Mouse (Mus musculus): ENCODE data around the gene Kazn.

Kazn gene

DNA sequence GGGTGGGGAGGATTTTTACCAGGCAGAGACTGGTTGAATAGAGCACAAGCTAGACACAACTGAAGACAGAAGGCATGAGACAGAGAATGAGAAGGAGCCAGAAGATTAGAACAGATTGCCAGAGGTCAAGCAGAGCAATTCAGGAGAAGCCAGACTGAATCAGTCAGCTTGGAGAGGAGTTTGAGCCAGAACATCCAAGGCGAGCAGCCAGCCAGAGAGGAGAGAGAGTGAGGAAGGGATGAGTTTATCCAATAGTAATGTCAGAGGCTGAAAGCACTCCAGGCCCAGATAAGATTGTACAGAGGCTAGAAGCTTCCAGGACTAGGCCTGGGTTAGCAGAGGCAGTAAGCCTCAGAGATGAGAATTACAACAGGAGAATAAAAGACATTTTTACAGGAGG lies 118.0 kb downstream of the Kazn start:
- no peak for DNase-seq (ENCODE audit: low read depth, low spot score)

- no peak for DNase-seq (ENCODE audit: low read depth, low spot score)
Observed at GRCm38 (mm10) chr4:142118522-142118921, 120.7 kb downstream of the Kazn start.

DNA sequence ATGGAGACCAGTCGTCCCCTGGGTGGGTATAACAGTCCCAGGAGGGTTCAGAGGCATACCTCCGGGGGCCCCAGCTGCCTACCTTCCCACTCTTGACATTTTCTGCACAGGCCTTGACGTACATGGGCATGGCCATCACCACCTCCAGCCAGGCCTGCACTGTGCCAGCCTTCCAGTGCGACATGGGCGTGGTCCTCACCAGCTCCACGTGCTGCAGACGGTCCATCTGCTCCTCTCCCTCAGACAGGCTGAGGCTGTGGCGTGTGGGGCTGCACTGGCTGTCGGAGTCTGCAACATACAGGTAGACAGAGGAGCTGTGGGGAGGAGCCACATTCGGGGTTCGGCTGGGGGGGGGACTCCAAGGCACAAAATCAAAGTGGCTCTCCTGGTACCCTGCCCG lies 121.2 kb downstream of the Kazn start:
- DNase-seq (ENCODE audit: low read depth, low spot score), result no peak

DNA sequence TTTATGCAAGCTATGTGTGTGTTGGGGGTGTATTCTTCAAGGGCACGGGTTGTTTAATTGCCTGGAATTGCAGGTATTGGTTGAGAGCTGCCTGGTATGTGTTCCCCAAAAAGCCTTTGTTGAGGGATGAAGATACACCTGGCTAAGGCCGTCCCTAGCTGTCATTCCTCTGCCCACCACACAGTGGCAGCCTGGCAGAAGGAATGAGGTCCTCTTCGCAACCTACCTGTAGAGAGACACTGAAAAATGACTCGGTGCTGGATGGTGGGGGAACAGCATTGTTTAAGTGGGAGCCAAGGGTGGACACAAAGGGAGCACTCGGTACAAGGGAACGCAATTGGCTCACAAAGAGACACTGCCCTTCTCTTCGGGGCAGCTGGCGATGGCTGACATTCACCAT lies 125.9 kb downstream of the Kazn start:
- DNase-seq (ENCODE audit: low read depth, low spot score), result no peak

- no peak for DNase-seq (ENCODE audit: low read depth, low spot score)
Observed at GRCm38 (mm10) chr4:142103081-142103671, 136.0 kb downstream of the Kazn start.

GRCm38 (mm10) chr4:142098303-142098702 lies 140.9 kb downstream of the Kazn start:
- peak; percentile 58 for DNase-seq (ENCODE audit: low read depth, low spot score)

GRCm38 (mm10) chr4:142097871-142098270 lies 141.3 kb downstream of the Kazn start:
- DNase-seq (ENCODE audit: low read depth, low spot score), result no peak

- no peak for DNase-seq (ENCODE audit: low read depth, low spot score)
Observed at GRCm38 (mm10) chr4:142095513-142096241, 143.5 kb downstream of the Kazn start.

GRCm38 (mm10) chr4:142094386-142094785 lies 144.8 kb downstream of the Kazn start:
- DNase-seq (ENCODE audit: low read depth, low spot score), result no peak

DNA sequence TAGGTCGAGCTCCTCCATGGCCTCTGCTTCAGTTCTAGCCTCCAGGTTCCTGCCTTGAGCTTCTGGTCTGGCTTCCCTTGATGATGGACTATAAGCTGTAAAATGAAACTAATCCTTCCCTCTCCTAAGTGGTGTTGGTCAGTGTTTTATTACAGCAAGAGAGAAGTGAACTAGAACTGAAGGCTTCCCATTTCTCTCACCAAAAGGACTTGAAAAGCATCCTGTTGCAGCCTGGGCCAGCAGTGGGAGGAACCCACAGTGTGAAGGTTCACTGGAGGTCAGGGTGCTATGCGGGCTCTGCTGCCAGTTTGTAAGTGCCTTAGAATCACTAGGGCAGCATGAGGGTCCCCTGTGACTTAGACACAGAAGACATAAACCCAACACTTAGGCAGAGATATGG lies 148.1 kb downstream of the Kazn start:
- no peak for DNase-seq (ENCODE audit: low read depth, low spot score)

GRCm38 (mm10) chr4:142089966-142090365 lies 149.2 kb downstream of the Kazn start:
- DNase-seq (ENCODE audit: low read depth, low spot score), result no peak

DNA sequence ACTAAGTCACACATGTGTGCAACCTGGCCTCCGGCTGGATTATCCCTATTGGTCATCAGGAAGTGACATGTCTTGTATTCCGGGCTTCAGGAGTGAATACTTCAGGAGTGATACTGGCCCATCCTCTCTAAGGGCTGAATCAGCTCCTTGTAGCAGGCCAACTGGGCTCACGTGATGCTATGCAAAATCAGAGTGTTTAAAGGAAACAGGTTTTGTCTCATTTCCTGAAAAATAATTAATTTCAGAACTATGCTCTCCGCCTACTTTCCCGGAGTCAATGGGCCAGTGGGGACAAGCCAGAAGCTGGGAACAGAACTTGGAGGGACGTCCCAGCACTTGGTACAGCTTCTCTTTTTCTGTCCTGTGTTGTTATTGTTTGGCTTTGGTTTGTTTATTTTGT lies 150.4 kb downstream of the Kazn start:
- no peak for DNase-seq (ENCODE audit: low read depth, low spot score)

DNA sequence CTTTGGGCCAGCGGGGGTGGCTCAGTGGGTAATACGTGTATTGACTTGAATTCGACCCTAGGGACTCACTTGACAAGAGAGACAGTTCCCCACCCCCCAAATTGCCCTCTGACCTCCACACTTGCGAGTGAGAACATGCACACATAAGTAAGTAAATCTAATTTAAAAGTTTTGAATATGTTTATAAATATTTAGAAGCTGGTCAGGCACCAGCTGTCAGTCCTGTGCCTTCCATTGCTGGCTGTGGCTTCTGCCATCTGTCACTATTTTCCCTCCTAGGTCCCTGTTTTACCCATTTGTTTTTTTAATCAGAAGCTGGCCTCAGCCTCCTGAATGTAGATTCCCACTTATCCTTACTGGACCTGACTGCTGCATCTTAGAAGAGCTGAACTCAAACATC lies 150.8 kb downstream of the Kazn start:
- no peak for DNase-seq (ENCODE audit: low read depth, low spot score)

DNA sequence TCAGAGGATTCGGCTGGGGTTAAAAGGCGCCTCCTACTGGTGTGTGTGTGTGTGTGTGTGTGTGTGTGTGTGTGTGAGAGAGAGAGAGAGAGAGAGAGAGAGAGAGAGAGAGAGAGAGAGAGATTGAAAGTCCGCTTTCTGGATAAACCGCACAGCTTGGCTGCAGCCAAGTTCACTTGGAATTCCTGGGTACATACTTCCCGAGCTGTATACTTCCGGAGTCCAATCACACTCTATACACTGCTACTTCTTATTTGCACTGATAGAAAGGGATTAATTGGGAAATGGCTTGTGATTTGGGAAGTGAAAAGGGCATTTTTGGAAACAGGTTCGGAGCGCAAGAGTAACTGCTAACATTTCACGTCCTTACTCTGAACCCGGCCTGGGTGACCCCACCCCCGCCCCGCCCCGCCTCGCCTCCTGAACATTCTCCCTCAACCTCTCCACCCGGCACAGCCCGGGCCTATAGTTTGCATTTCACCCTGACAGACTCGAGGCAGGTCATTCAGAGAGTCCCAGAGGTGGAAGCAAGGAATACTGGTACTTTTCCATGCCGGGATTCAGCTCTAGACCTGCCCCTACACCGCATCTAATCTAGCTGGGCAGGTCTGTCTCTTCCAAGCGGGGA lies 154.2 kb downstream of the Kazn start:
- DNase-seq (ENCODE audit: low read depth, low spot score), result no peak

GRCm38 (mm10) chr4:142084131-142084899 lies 154.9 kb downstream of the Kazn start, which contains the start of gene Tmem51:
Gene Tmem51, minus strand, starts transcription at chr4:142084304.
- DNase-seq (ENCODE audit: low read depth, low spot score), result no peak

DNA sequence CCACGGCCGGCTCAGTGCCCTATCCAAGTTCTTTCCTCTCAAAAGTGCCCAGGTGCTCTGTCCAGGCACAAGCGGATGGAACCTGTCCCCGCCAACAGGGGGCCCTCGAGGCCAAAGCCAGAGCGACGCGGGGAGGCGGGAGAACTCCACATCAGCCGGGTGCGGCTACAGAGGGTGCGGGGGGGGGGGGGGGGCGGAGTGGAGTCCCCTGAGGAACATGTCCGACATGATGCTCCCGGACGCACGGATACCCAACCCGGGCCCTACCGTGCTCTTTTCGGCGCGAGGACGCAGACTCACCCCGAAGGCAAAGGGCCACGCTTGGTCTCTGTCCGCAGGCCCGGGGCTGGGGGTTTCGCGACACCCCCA lies 155.5 kb downstream of the Kazn start:
- no peak for DNase-seq (ENCODE audit: low read depth, low spot score)

DNA sequence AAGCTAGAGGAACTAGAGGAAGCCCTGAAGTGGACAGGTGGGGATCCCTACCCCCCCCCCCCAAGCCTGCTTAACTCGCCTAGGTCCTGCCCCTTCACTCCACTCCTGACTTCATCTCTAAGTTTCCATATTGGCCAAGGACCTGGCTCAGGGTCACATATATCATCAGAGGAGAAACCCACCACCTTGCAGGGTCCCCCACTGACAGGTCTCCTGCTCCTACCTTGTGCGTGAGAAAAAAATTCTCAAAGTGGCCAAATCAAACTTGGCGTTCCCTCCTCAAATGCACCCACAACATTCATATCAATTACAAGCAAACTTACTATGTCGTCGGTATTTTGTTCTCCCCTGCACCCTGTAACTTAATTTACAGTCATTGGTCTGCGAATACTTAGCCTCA lies 156.0 kb downstream of the Kazn start:
- no peak for DNase-seq (ENCODE audit: low read depth, low spot score)

- DNase-seq (ENCODE audit: low read depth, low spot score), result no peak
Observed at GRCm38 (mm10) chr4:142082703-142083102, 156.5 kb downstream of the Kazn start.

DNA sequence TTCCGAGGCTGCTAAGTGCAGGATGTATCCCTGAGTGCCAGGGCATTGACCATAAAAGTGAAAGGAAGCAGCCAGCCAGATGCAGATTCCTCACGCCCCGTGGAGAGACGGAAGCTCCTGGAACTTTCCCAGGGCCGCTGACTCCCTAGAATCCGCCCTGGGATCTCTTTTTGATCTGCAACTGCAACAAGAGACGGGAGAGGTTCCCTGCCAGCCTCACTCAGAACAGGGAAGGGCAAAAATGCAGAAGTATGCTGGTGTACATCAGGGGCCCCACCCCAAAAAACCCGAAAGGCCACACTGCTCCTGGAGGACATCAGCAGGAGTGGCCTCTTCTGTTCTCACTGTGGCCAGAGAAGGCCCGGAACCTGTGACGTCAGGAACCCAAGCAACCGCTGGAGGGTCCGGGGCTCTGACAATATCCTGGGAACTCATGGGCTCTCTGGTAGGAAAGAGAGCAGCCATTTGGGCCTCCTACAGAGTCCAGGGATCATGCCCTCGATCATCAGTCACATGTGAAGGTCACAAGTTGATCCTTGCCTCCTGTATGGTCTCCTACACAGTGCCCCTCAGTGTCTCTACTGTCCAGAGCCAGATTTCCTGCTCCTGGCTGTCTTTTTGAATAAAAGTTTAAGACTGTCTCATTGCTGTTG lies 157.4 kb downstream of the Kazn start:
- DNase-seq (ENCODE audit: low read depth, low spot score), result no peak

DNA sequence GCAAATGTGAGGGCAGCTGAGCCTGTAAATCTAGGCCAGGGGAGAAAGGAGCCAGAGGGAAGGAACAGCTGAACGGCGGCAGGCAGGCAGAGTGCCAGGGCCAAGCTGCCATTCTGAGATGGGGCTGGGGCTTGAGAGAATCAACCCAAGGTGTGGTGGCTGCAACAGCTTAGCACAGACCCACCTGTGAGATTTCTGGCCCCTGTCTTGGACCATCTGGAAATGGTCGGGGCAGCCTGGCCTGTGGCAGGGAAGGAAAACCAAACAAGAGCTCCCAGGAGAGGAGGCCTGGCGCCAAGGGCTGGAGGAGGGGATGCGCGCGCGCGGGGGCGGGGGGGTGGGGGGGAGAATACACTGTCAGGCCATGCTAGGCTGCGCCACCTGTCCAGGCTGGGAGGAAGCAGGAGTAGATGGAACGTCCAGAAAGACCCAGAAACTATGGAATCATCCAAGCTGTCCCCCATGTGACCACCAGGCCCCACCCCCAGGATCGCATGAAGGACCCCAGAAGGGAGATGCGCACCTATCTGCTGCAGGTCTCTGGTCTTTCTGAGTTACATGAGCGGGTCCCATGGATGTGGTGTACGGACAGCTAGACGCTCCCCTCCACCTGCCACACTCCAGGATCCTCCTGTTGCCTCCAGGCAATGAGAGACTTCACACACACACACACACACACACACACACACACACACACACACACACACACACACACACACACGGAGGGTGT lies 158.1 kb downstream of the Kazn start:
- no peak for DNase-seq (ENCODE audit: low read depth, low spot score)

- DNase-seq (ENCODE audit: low read depth, low spot score), result no peak
Observed at GRCm38 (mm10) chr4:142080487-142080767, 158.8 kb downstream of the Kazn start.

All from embryo, embryonic 11.5 days (tissue).